Mouse (Mus musculus): ENCODE measurements around the gene Coq8a.

DNA sequence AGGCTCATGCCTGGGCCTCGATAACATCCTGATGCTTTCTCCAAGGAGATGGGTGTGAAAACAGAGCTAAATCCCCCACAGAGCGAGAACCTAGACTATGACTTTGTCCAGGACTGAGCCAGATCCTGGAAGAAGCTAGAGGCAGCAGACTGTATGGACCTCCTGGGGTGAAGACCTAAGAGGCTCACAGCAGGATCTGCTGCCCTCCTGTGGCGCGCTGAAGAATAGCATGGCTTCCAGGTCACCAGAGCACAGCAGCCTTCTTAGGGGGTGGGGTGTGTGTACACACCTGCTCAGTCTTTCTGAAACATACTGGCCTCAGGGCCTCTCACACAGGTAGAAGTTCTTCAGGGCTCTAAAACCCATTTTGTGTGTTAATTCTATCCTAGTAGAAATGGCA, 15.6 kb upstream of the Coq8a start:
- TF ChIP-seq CTCF (IDR thresholded peaks at IDR 0.05; ENCODE audit: low read depth, low read length) (peak; percentile 82), POLR2A (IDR thresholded peaks at IDR 0.05; ENCODE audit: borderline replicate concordance, low read depth, low read length) (no peak)
